Mouse (Mus musculus) heart, embryonic 15.5 days (tissue): Measurements from ENCODE around the gene Gm44596. TPM values are rescaled to one million over a fixed set of nuclear protein-coding genes. Genes with fewer than 3 reads are reported as not detected.

Source experiments
- ATAC-seq: fragments of 200-750 bp; cut with Nextera tagmentation; replicated peaks from 2 replicates; pipeline ENCODE4 v1.8.0; 2017; ENCODE audit warnings: low read depth, moderate TSS enrichment; ENCODE audit not compliant: insufficient number of reproducible peaks, insufficient read depth, low FRiP score
- H3K27ac ChIP-seq: fragments of 300-500 bp; sonication (generic); 2 replicates; pipeline ENCODE4 v1.5.1; 2015; ENCODE audit warnings: mild to moderate bottlenecking, inconsistent platforms
- H3K27me3 ChIP-seq: fragments of 300-500 bp; sonication (generic); 2 replicates; pipeline ENCODE4 v1.6.1; 2015; ENCODE audit warnings: inconsistent platforms
- H3K36me3 ChIP-seq: fragments of 300-500 bp; sonication (generic); 2 replicates; pipeline ENCODE4 v1.6.1; 2015; ENCODE audit warnings: mild to moderate bottlenecking, inconsistent platforms
- H3K4me1 ChIP-seq: fragments of 300-500 bp; sonication (generic); replicated peaks from 2 replicates; pipeline ENCODE4 v1.6.1; 2015; ENCODE audit warnings: inconsistent platforms
- H3K4me2 ChIP-seq: fragments of 300-500 bp; sonication (generic); 2 replicates; pipeline ENCODE4 v1.6.1; 2015; ENCODE audit warnings: inconsistent platforms, mild to moderate bottlenecking, moderate library complexity
- H3K4me3 ChIP-seq: fragments of 300-500 bp; sonication (generic); 2 replicates; pipeline ENCODE4 v1.5.1; 2015; ENCODE audit warnings: mild to moderate bottlenecking, inconsistent platforms
- H3K9ac ChIP-seq: fragments of 300-500 bp; sonication (generic); 2 replicates; pipeline ENCODE4 v1.6.1; 2015; ENCODE audit warnings: mild to moderate bottlenecking, inconsistent platforms
- H3K9me3 ChIP-seq: fragments of 300-500 bp; sonication (generic); replicated peaks from 2 replicates; pipeline ENCODE4 v1.6.1; 2016; ENCODE audit warnings: inconsistent platforms
- WGBS: fragments of 180-500 bp; shearing (Covaris S2); methylation state at CpG from one replicate; pipeline ENCODE4 v1.1.7; 2015; ENCODE audit warnings: mixed read lengths; 5-methylcytosine and 5-hydroxymethylcytosine counted together
- polyA plus RNA-seq: library from polyadenylated mRNA; unstranded; fragments of >200 nt; fragmentation: Nextera tagmentation; extraction: Ambion mirVana; gene quantifications from 2 replicates; pipeline ENCODE4 v1.2.1, GENCODE M21; 2015

The Gm44596 gene
- polyA plus RNA-seq, 1 experiment from 2014 or later: not detected

DNA sequence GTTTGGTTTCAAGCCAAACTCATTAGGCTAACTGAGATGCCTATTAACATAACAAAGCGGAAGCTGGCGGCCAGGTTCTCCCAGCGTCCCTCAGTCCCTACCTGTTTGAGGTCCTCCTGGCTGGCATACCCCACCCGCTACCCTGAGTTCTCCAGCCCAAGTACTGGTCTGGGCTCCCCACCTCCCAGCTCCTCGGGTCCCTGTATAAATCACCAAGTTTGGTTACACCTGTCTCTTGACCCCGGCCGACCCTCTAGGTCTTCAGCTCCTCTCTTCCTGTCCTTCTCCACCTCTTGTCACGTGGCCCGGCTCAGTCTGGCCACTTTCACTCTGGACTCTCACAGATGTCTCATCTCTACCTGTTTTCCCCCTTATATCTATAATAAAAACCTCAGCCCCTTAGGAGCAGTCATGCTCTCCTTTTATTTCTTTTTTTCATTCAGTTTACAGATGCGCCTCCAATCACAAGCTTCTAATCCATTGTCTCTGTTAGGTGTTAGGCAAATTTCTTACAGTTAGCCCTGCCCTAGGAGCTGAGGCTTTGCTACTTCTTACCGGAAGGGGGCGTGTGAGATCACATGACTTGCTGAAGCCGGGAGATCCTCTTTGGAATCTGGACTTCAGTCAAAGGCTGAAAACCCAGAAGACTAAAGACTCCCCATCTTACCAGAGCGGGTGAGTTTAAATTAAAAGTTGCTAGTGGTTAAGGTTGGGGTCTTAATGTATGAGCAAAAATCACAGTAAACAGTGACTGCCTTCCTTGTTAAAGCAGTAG lies 70.6 kb downstream of the Gm44596 start:
- H3K27ac ChIP-seq: no peak overlapping the region
- H3K4me3 ChIP-seq: peak overlapping the region; percentile 21
- ATAC-seq: peak; percentile 36
- H3K27me3 ChIP-seq: no peaks in the 10 kb centered on the region
- no peak overlapping the region for H3K9ac ChIP-seq
- no peaks in the 10 kb centered on the region for H3K36me3 ChIP-seq
- H3K4me2 ChIP-seq: peak overlapping the region; percentile 53
- 0 out of 2 replicates have a peak, but pooled peaks cover 5% of the 10 kb centered on the region for H3K4me1 ChIP-seq
- H3K9me3 ChIP-seq: no peaks in the 10 kb centered on the region
- 12% methylated on average over 14 of the region's 14 CpGs for WGBS

DNA sequence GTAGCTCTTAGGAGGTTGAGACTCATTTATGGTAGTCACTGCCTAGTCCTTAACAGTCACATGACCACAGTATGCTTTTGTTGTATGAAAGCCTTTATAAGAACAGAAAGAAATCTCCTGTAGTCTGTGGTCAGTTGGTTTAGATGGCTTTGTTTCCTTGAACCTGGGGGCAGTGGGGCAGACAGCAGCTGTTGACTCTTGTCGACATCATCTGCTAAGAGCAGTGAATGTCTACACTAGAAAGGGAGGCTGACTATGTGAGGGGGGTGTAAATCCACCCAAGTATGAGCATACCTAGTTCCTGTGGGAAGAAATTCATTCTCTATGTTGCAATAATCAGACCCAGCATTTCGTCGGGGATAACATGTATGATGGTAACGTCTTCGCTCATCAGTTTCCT lies 71.8 kb downstream of the Gm44596 start:
- Histone ChIP-seq H3K9me3 (no peaks in the 10 kb centered on the region), H3K4me3 (no peak overlapping the region), H3K9ac (no peak overlapping the region), H3K4me1 (0 out of 2 replicates have a peak, but pooled peaks cover 5% of the 10 kb centered on the region), H3K27me3 (no peaks in the 10 kb centered on the region), H3K4me2 (no peak overlapping the region), H3K27ac (no peak overlapping the region), H3K36me3 (no peaks in the 10 kb centered on the region)
- ATAC-seq: no peak
- WGBS: 95% methylated on average over 5 of the region's 5 CpGs

DNA sequence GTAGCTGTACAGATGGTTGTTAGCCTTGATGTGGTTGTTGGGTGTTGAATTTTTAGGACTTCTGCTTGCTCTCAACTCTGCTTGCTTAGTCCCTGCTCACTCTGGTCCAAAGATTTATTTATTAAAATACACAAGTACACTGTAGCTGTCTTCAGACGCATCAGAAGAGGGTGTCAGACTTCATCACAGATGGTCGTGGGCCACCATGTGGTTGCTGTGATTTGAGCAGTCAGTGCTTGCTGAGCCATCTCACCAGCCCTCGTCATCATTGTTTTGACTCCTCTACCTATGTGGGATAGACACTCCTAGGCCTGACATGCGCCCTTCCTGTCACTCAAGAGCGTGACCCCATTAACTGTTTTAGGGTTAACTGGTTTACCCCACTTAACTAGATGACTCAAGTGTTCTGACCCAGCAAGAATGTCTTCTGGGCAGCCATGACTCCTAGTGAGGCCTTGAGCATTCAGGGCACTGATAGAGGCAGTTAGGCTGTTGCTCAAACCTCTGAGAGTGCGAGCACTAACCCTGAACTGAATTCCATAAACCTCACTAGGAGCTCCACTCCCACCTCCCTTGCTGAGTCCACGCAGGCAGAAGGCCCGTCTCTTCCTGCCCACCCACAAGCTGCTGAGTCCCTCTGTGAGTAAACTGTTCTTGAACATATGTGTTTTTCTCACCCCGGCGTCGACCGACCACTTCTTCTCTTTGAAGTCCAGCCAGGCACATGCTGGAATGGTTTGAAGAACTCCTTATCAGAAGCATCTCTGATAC lies 80.7 kb downstream of the Gm44596 start:
- no peak overlapping the region for H3K27ac ChIP-seq
- no peaks in the 10 kb centered on the region for H3K9me3 ChIP-seq
- H3K4me3 ChIP-seq: no peak overlapping the region
- no peak overlapping the region for H3K4me2 ChIP-seq
- no peak for ATAC-seq
- no peaks in the 10 kb centered on the region for H3K4me1 ChIP-seq
- H3K36me3 ChIP-seq: no peaks in the 10 kb centered on the region
- no peak overlapping the region for H3K9ac ChIP-seq
- WGBS: 67% methylated on average over 12 of the region's 12 CpGs
- H3K27me3 ChIP-seq: no peaks in the 10 kb centered on the region

Other genes with a start within 250 kb of the Gm44596 start
- gene Tspan9, start 231.9 kb upstream of the Gm44596 start, polyA plus RNA-seq: 134 and 142 TPM in 2 replicates
- 2.3 and 2.7 TPM in 2 replicates for gene Tead4, start 74.7 kb upstream of the Gm44596 start, polyA plus RNA-seq
- gene Tulp3, start 19.7 kb upstream of the Gm44596 start, polyA plus RNA-seq: 9.0 and 13.3 TPM in 2 replicates
- 69.7 and 80.4 TPM in 2 replicates for gene Rhno1, start 12.6 kb upstream of the Gm44596 start, polyA plus RNA-seq
- gene Foxm1, start 12.5 kb upstream of the Gm44596 start, polyA plus RNA-seq: 18.1 and 28.4 TPM in 2 replicates
- gene Tex52, start within 50 bp of the Gm44596 start, polyA plus RNA-seq: 0.18 and 0.39 TPM in 2 replicates
- gene Nrip2, start 23.8 kb downstream of the Gm44596 start, polyA plus RNA-seq: 2.3 and 4.0 TPM in 2 replicates
- gene Itfg2, start 49.4 kb downstream of the Gm44596 start, polyA plus RNA-seq: 21.8 and 33.7 TPM in 2 replicates
- gene Fkbp4, start 63.2 kb downstream of the Gm44596 start, polyA plus RNA-seq: 245 and 276 TPM in 2 replicates
- 0.28 and 2.3 TPM in 2 replicates for gene Pzp, start 151.2 kb downstream of the Gm44596 start, polyA plus RNA-seq
- 0.98 and 2.3 TPM in 2 replicates for gene A2ml1, start 206.1 kb downstream of the Gm44596 start, polyA plus RNA-seq
- 0.20 TPM in 1 of 2 replicates, not detected in the other for gene Klrb1a, start 248.0 kb downstream of the Gm44596 start, polyA plus RNA-seq